Mouse (Mus musculus) G1E (cell line): ENCODE data around the gene Scai.

ENCODE experiments used
- CTCF ChIP-seq: IDR thresholded peaks from 2 replicates; pipeline ENCODE4 v1.5.1; 2012; ENCODE audit warnings: low read depth, low read length, inconsistent platforms, mixed read lengths
- GATA1 ChIP-seq: IDR thresholded peaks from 2 replicates; pipeline ENCODE4 v1.6.1; 2012; ENCODE audit warnings: borderline replicate concordance, low read length, inconsistent platforms, mixed read lengths
- POLR2AphosphoS5 ChIP-seq: IDR thresholded peaks from 2 replicates; pipeline ENCODE4 v1.6.1; 2012; ENCODE audit warnings: low read depth, low read length, inconsistent platforms; ENCODE audit not compliant: insufficient replicate concordance
- TAL1 ChIP-seq: conservative IDR thresholded peaks from 2 replicates; pipeline ENCODE4 v1.6.1; 2012; ENCODE audit warnings: low read depth, low read length, inconsistent platforms, mixed read lengths

DNA sequence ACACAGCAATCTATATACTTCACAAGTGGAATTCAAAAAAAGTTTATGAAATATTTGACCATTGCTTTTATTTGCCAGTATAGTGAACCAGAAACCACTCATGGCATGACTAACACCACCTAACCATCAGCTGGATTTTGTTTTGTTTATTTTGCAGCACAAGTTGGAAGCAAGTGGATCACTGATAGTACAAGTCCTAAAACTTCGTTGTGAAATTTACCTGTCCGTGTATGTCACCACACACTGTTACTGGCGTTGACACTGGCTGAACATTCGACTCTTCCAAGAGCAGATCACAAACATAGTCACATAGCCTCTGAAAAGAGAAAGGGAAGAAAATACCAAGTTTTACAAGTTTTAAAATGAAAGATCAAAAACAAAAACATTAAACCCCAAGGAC lies 20.2 kb upstream of the Scai start:
- TF ChIP-seq CTCF (no peak), POLR2AphosphoS5 (no peak), TAL1 (no peak), GATA1 (no peak)
